Comparison of ENCODE assay signal across 26 mouse cellular contexts in the genomic region with DNA sequence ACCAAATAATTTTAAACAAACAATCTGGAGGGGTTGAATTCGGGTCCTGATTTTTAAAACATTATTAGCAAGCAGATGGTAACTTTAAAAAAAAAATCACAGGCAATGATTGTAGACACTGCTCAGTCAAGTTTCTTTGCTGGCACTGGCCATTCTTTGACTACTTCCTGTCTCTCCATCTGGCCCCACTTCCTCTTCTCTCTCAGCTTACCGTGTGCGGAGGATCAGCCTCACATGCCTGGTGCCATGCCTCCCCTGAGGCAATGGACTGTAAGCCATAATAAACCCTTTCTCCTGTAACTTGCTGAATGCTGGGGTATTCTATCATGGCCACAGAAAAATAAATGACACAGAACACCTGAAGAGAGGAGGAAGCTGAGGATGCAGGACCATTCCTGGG. TPM values are rescaled to one million over a fixed set of nuclear protein-coding genes. Genes with fewer than 3 reads are reported as not detected.
A peak's percentile ranks its signal among the peaks of the same experiment; 100 is the strongest.
DNase-seq lines count a peak whose midpoint lies in the region; ATAC-seq and TF ChIP-seq lines count a peak whose summit lies in the region.
"Had no signal": no experiment of that assay in that cellular context is flagged by ENCODE, and none has a peak within 500 bp of the region (broad histone marks: within the 10 kb centered on the region; RNA-seq: fewer than 3 reads in every experiment).

No protein-coding gene starts in this region.

- H3K36me3 ChIP-seq in forebrain, embryonic 16.5 days (ENCODE audit: control insufficient read depth, insufficient read depth) = no peaks in the 10 kb centered on the region
- no peaks in the 10 kb centered on the region for H3K36me3 ChIP-seq in forebrain, embryonic 11.5 days (ENCODE audit: control insufficient read depth, insufficient read depth, low read length)
- no peaks in the 10 kb centered on the region for H3K36me3 ChIP-seq in CH12.LX (replicated peaks in 1 of 2; ENCODE audit: control insufficient read depth in 1 of 2, insufficient read depth in 1 of 2, low read length in 1 of 2)
- H3K36me3 ChIP-seq in splenic B cell, adult 2 months (ENCODE audit: control insufficient read depth, insufficient read depth, low read length, poor library complexity, severe bottlenecking) = no peaks in the 10 kb centered on the region
- no peaks in the 10 kb centered on the region for H3K36me3 ChIP-seq in midbrain, embryonic 16.5 days (ENCODE audit: control insufficient read depth, insufficient read depth, low read length)
- H3K36me3 ChIP-seq: limb, embryonic 10.5 days; liver, embryonic 15.5 days; stomach, embryonic 15.5 days had no signal

- no peak for TF ChIP-seq POLR2A in CH12.LX (IDR thresholded peaks at IDR 0.05; ENCODE audit: low read depth, low read length)

- H3K4me2 ChIP-seq in forebrain, embryonic 16.5 days (ENCODE audit: low read length) = no peak overlapping the region
- no peak overlapping the region for H3K4me2 ChIP-seq in forebrain, embryonic 11.5 days (ENCODE audit: low read depth, low read length, severe bottlenecking)
- no peak overlapping the region for H3K4me2 ChIP-seq in CH12.LX (ENCODE audit: insufficient read depth, low read depth, poor library complexity, severe bottlenecking)
- H3K4me2 ChIP-seq in midbrain, embryonic 16.5 days (ENCODE audit: low read length) = no peak overlapping the region
- H3K4me2 ChIP-seq: forebrain, embryonic 13.5 days; hindbrain, embryonic 14.5 days; liver, embryonic 15.5 days; midbrain, embryonic 11.5 days; stomach, embryonic 15.5 days had no signal

- no peak for TF ChIP-seq CTCF in CH12.LX (conservative IDR thresholded peaks at IDR 0.05 in 1 of 2, IDR thresholded peaks at IDR 0.05 in 1 of 2; ENCODE audit: low read depth in 2 of 2, low read length in 2 of 2)

- H3K4me3 ChIP-seq in forebrain, embryonic 16.5 days (replicated peaks; ENCODE audit: low read length) = no peak overlapping the region
- no peak overlapping the region for H3K4me3 ChIP-seq in forebrain, embryonic 11.5 days (ENCODE audit: low read depth, low read length)
- H3K4me3 ChIP-seq in CH12.LX (replicated peaks in 1 of 3; ENCODE audit: low read depth in 2 of 3, low read length in 2 of 3, poor library complexity in 1 of 3) = no peak overlapping the region
- no peak overlapping the region for H3K4me3 ChIP-seq in midbrain, embryonic 16.5 days (ENCODE audit: low read depth, low read length)
- H3K4me3 ChIP-seq: forebrain, embryonic 13.5 days; heart, adult 2 months; limb, embryonic 10.5 days; liver, embryonic 15.5 days; stomach, embryonic 15.5 days had no signal

- H3K9me3 ChIP-seq in forebrain, embryonic 16.5 days (ENCODE audit: control insufficient read depth, low read length) = no peaks in the 10 kb centered on the region
- H3K9me3 ChIP-seq in forebrain, embryonic 11.5 days (ENCODE audit: control insufficient read depth, low read length) = no peaks in the 10 kb centered on the region
- H3K9me3 ChIP-seq in CH12.LX (replicated peaks; ENCODE audit: low read length) = no peaks in the 10 kb centered on the region
- H3K9me3 ChIP-seq in midbrain, embryonic 16.5 days (replicated peaks; ENCODE audit: control insufficient read depth, low read length, poor library complexity, severe bottlenecking) = no peaks in the 10 kb centered on the region
- H3K9me3 ChIP-seq: forebrain, embryonic 13.5 days; limb, embryonic 10.5 days; liver, embryonic 15.5 days; stomach, embryonic 15.5 days had no signal

- in situ Hi-C loops in CH12.LX (cut with MboI; ENCODE audit: low pct_ligation_motif_present, low pct_unique_long_range_greater_than_20kb, low sequenced_read_pairs) = no loop called here

- TF ChIP-seq RAD21 in CH12.LX (IDR thresholded peaks at IDR 0.05; ENCODE audit: low read depth, low read length) = no peak

- no peak for TF ChIP-seq EP300 in CH12.LX (IDR thresholded peaks at IDR 0.05; ENCODE audit: low read length)

- no peak overlapping the region for H3K9ac ChIP-seq in forebrain, embryonic 16.5 days (replicated peaks; ENCODE audit: low read depth, low read length)
- H3K9ac ChIP-seq in forebrain, embryonic 11.5 days (ENCODE audit: low read length) = no peak overlapping the region
- no peak overlapping the region for H3K9ac ChIP-seq in CH12.LX (ENCODE audit: insufficient read depth, low read depth)
- no peak overlapping the region for H3K9ac ChIP-seq in midbrain, embryonic 16.5 days (ENCODE audit: low read depth, low read length)
- H3K9ac ChIP-seq: forebrain, embryonic 13.5 days; hindbrain, embryonic 14.5 days; liver, embryonic 15.5 days; stomach, embryonic 15.5 days had no signal

- ATAC-seq in forebrain, embryonic 16.5 days = peak; percentile 43; the same call in 1 of the 2 replicates
- ATAC-seq in forebrain, embryonic 11.5 days (replicated peaks; ENCODE audit: low FRiP score) = no peak
- ATAC-seq in hematopoietic stem cell, adult 5-6 weeks (replicated peaks in 1 of 2; ENCODE audit: insufficient read depth in 1 of 2, low FRiP score in 2 of 2, low TSS enrichment in 1 of 2, low read depth in 1 of 2, poor library complexity in 2 of 2, severe bottlenecking in 2 of 2) = peak; percentile 67 to 68; a peak in 3 of 4 replicates
- ATAC-seq in midbrain, embryonic 16.5 days = no peak
- ATAC-seq: activated CD4-positive, CD25-positive, alpha-beta regulatory T cell, adult 4 months; forebrain, embryonic 13.5 days; inflammation-experienced regulatory T-cells, adult 6 months had no signal

- WGBS in forebrain, embryonic 16.5 days = 53% methylated on average over 3 of the region's 3 CpGs
- 75% methylated on average over 3 of the region's 3 CpGs for WGBS in forebrain, embryonic 11.5 days
- 87% methylated on average over 3 of the region's 3 CpGs for WGBS in midbrain, embryonic 16.5 days

- DNase-seq in forebrain, embryonic 11.5 days (ENCODE audit: low spot score) = no peak
- DNase-seq in CH12.LX (ENCODE audit: extremely low read depth) = peak; percentile 36
- DNase-seq in splenic B cell, adult 2 months (ENCODE audit: low read depth, low spot score) = peak; percentile 56
- DNase-seq in spleen, postnatal 14 days (ENCODE audit: low spot score in 2 of 2) = no peak
- DNase-seq: adrenal gland, adult 8-10 months; cerebellum, adult 2 months; cerebellum, postnatal 25 days; gastrocnemius, postnatal 14 days; heart, adult 2 months; kidney, adult 18-20 months; liver; right cerebral cortex, postnatal 14 days; thymus, postnatal 36 days had no signal

- 0 out of 2 replicates have a peak, but pooled peaks cover 2% of the 10 kb centered on the region for H3K4me1 ChIP-seq in forebrain, embryonic 16.5 days (replicated peaks; ENCODE audit: control insufficient read depth, insufficient read depth, low read length)
- H3K4me1 ChIP-seq in forebrain, embryonic 11.5 days (replicated peaks; ENCODE audit: control insufficient read depth, insufficient read depth, low read length) = no peaks in the 10 kb centered on the region
- peaks cover 2 to 8% of the 10 kb centered on the region in 2 experiments; a peak in 2 of 4 replicates for H3K4me1 ChIP-seq in CH12.LX (ENCODE audit: control insufficient read depth in 1 of 2, insufficient read depth in 2 of 2)
- H3K4me1 ChIP-seq in midbrain, embryonic 16.5 days (ENCODE audit: control insufficient read depth, insufficient read depth, low read length) = no peaks in the 10 kb centered on the region
- H3K4me1 ChIP-seq: forebrain, embryonic 13.5 days; liver, embryonic 15.5 days; stomach, embryonic 15.5 days had no signal

- H3K27me3 ChIP-seq in forebrain, embryonic 16.5 days (replicated peaks; ENCODE audit: control insufficient read depth, insufficient read depth, low read length) = no peaks in the 10 kb centered on the region
- H3K27me3 ChIP-seq in forebrain, embryonic 11.5 days (ENCODE audit: control insufficient read depth, insufficient read depth, low read length) = no peaks in the 10 kb centered on the region
- no peaks in the 10 kb centered on the region for H3K27me3 ChIP-seq in CH12.LX (replicated peaks)
- H3K27me3 ChIP-seq in splenic B cell, adult 2 months (ENCODE audit: control insufficient read depth, insufficient read depth, low read length, poor library complexity, severe bottlenecking) = no peaks in the 10 kb centered on the region; the same call in 1 of the 2 replicates
- H3K27me3 ChIP-seq in midbrain, embryonic 16.5 days (ENCODE audit: control insufficient read depth, insufficient read depth, low read depth, low read length) = no peaks in the 10 kb centered on the region
- H3K27me3 ChIP-seq: forebrain, embryonic 13.5 days; liver, embryonic 15.5 days; stomach, embryonic 15.5 days had no signal

- no peaks in the 10 kb centered on the region for H3K79me2 ChIP-seq in CH12.LX (replicated peaks; ENCODE audit: control insufficient read depth, extremely low read depth, insufficient read depth, poor library complexity, severe bottlenecking)

- no peak overlapping the region for H3K27ac ChIP-seq in forebrain, embryonic 16.5 days (ENCODE audit: low read length)
- H3K27ac ChIP-seq in forebrain, embryonic 11.5 days (ENCODE audit: low read depth, low read length) = no peak overlapping the region
- no peak overlapping the region for H3K27ac ChIP-seq in CH12.LX (ENCODE audit: insufficient read depth, low read depth)
- no peak overlapping the region for H3K27ac ChIP-seq in midbrain, embryonic 16.5 days (ENCODE audit: low read length)
- H3K27ac ChIP-seq: forebrain, embryonic 13.5 days; heart, adult 2 months; hindbrain, embryonic 14.5 days; kidney, postnatal 0 days; limb, embryonic 10.5 days; liver, embryonic 15.5 days; macrophage; stomach, embryonic 15.5 days had no signal

- dilution Hi-C loops in CH12.LX (cut with MboI; ENCODE audit: extremely low pct_ligation_motif_present, extremely low pct_unique_long_range_greater_than_20kb, low sequenced_read_pairs) = no loop called here

TF ChIP-seq in CH12.LX, 34 proteins besides CTCF, POLR2A, EP300 and RAD21 (continues in another document):
- TF ChIP-seq GABPA (IDR thresholded peaks at IDR 0.05; ENCODE audit: insufficient replicate concordance, low read depth, low read length) (no peak), ETS1 (conservative IDR thresholded peaks at IDR 0.05; ENCODE audit: low read depth, low read length) (no peak), TCF12 (IDR thresholded peaks at IDR 0.05; ENCODE audit: low read depth, low read length) (no peak), TBP (conservative IDR thresholded peaks at IDR 0.05; ENCODE audit: low read depth, low read length) (no peak), HCFC1 (IDR thresholded peaks at IDR 0.05; ENCODE audit: low read depth, low read length) (no peak), KAT2A (IDR thresholded peaks at IDR 0.05; ENCODE audit: insufficient replicate concordance, low read length) (no peak), USF2 (conservative IDR thresholded peaks at IDR 0.05; ENCODE audit: low read depth, low read length) (no peak), JUND (conservative IDR thresholded peaks at IDR 0.05; ENCODE audit: low read depth, low read length) (no peak)

RNA-seq across cellular contexts. Expression of gene Bhlhe40, which starts 48.8 kb away (rescaled TPM):
- polyA plus RNA-seq in forebrain, embryonic 16.5 days (2015; fragmentation: Nextera tagmentation; extraction: Ambion mirVana) = 6.5 and 7.9 TPM in 2 replicates
- 5.7 and 6.9 TPM in 2 replicates for polyA plus RNA-seq in forebrain, embryonic 11.5 days (2014; fragmentation: Nextera tagmentation; extraction: Ambion mirVana)
- 77.7 and 130 TPM in 2 replicates for total RNA-seq in CH12.LX (2012; rRNA removed)
- 44.6 and 55.4 TPM in 2 replicates for total RNA-seq in CH12.LX (2014; rRNA removed)
- 109 and 117 TPM in 2 replicates for polyA plus RNA-seq in CH12.LX (2012; ENCODE audit: insufficient read length, low read depth)
- total RNA-seq in hematopoietic stem cell, adult 5-6 weeks (2017) = 21.6 and 29.8 TPM in 2 replicates
- 6.6 and 7.8 TPM in 2 replicates for polyA plus RNA-seq in midbrain, embryonic 16.5 days (2015; fragmentation: Nextera tagmentation; extraction: Ambion mirVana)

Comparison
In these comparisons a context has a peak if more than half of its experiments do, and no peak if none do; other contexts are left out.
1. ATAC-seq: peak in forebrain, embryonic 16.5 days (single experiment) and hematopoietic stem cell, adult 5-6 weeks (2 of 2); none in forebrain, embryonic 11.5 days (single experiment) and midbrain, embryonic 16.5 days (single experiment).
2. DNase-seq: peak in CH12.LX (single experiment) and splenic B cell, adult 2 months (single experiment); none in forebrain, embryonic 11.5 days (single experiment) and spleen, postnatal 14 days (0 of 2).
3. RNA of gene Bhlhe40, which starts 48.8 kb away (polyA plus RNA-seq): 109 to 117 TPM in CH12.LX; 6.6 to 7.8 TPM in midbrain, embryonic 16.5 days, 5.7 to 6.9 TPM in forebrain, embryonic 11.5 days and 6.5 to 7.9 TPM in forebrain, embryonic 16.5 days; every median in the first group is over 10 times any median in the second.